Mouse (Mus musculus) megakaryocyte, embryonic 14.5 days (primary cell): ENCODE measurements around the gene A630095E13Rik. TPM values are rescaled to one million over a fixed set of nuclear protein-coding genes. Genes with fewer than 3 reads are reported as not detected.
"Not testable (repeated sequence)": the region's sequence is repeated elsewhere in the genome, so short reads cannot be mapped to it uniquely, and the experiment has no call there.

Source experiments
- H3K27me3 ChIP-seq: replicated peaks from 2 replicates; pipeline ENCODE3; 2012; ENCODE audit warnings: inconsistent platforms
- H3K36me3 ChIP-seq: replicated peaks from 2 replicates; pipeline ENCODE3; 2012; ENCODE audit warnings: low read length, inconsistent platforms, mixed read lengths
- H3K4me1 ChIP-seq: 2 replicates; pipeline ENCODE4 v1.6.1; 2012; ENCODE audit warnings: inconsistent platforms
- H3K4me3 ChIP-seq: replicated peaks from 2 replicates; pipeline ENCODE3; 2012; ENCODE audit warnings: moderate library complexity, mild to moderate bottlenecking, inconsistent platforms
- H3K9me3 ChIP-seq: 2 replicates; pipeline ENCODE4 v1.6.1; 2012; ENCODE audit warnings: inconsistent platforms
- FLI1 ChIP-seq: IDR thresholded peaks from 2 replicates; pipeline ENCODE4 v1.6.1; 2012; ENCODE audit warnings: low read length, inconsistent platforms, mixed read lengths
- GATA1 ChIP-seq: IDR thresholded peaks from 3 replicates; pipeline ENCODE4 v1.6.1; 2012; ENCODE audit warnings: mixed read lengths, low read length, inconsistent platforms, borderline replicate concordance
- polyA plus RNA-seq: library from polyadenylated mRNA; stranded (reverse); fragments of >175 nt; gene quantifications from 2 replicates; pipeline ENCODE4 v1.2.3, GENCODE M21; 2012; ENCODE audit warnings: low replicate concordance; ENCODE audit not compliant: insufficient read depth

The A630095E13Rik gene
- not detected in 2 replicates for polyA plus RNA-seq

GRCm38 (mm10) chr9:36643276-36643675 is at the start of gene A630095E13Rik:
Gene A630095E13Rik, minus strand, starts transcription at chr9:36643376.
- not testable (repeated sequence) for H3K9me3 ChIP-seq, H3K27me3 ChIP-seq, H3K36me3 ChIP-seq, H3K4me1 ChIP-seq, H3K4me3 ChIP-seq

DNA sequence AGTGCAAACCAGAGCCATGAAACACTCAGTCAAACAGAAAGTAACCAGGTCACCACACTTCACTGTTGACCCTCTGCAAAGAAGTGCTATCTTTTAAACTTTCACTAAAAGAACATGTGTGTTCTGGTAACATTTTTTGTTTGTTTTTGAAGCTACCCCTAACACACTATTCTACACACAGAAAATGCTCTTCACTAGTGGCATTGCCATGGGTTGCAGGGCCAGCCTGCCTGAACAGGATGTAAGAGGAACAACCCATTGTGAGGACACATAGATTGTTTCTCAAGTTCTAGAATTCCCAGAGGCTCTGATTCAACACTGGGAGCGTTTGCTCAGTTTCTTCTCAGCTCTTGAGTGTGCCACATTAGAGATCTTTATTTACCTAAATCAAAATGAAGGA is 49.7 kb upstream of the A630095E13Rik start, which contains the start of gene Acrv1:
TSS of gene Acrv1 (plus strand) at position 301 of the 400 bp plus-strand sequence.
- H3K4me3 ChIP-seq = no peak within 1 kb of the TSS
- no peak for TF ChIP-seq GATA1
- no peak for TF ChIP-seq FLI1

GRCm38 (mm10) chr9:36687329-36687728 is 44.2 kb upstream of the A630095E13Rik start:
- H3K9me3 ChIP-seq = no peaks in the 10 kb centered on the region
- H3K4me1 ChIP-seq = no peaks in the 10 kb centered on the region
- no peak overlapping the region for H3K4me3 ChIP-seq
- no peaks in the 10 kb centered on the region for H3K27me3 ChIP-seq
- no peaks in the 10 kb centered on the region for H3K36me3 ChIP-seq
- no peak for TF ChIP-seq GATA1
- TF ChIP-seq FLI1 = no peak

More for the DNA sequence above, 49.7 kb upstream of the A630095E13Rik start, which contains the start of gene Acrv1:
- Histone ChIP-seq H3K4me1 (no peaks in the 10 kb centered on the region), H3K9me3 (0 out of 2 replicates have a peak, but pooled peaks cover 4% of the 10 kb centered on the region), H3K36me3 (no peaks in the 10 kb centered on the region), H3K27me3 (no peaks in the 10 kb centered on the region)

DNA sequence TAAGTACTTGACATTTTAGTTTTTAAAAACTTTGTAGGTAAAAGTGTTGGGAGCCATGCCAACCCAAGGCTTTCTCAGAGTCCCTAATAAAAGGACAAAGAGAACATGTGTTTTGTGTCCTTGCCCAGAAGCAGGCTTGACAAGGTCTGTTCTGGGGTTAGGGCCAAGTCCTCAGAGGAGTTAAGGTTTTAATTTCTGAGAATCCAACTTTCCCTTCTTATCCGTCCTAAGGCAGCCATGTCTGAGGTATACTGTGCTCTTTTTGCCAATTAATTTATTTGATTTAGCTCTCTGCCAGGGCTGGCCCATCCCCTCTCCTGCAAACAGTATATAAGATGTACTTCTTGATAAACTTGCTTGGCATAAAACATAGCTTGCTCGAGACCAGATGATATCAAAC is 38.2 kb upstream of the A630095E13Rik start:
- Histone ChIP-seq H3K4me3 (no peak overlapping the region), H3K27me3 (no peaks in the 10 kb centered on the region), H3K36me3 (no peaks in the 10 kb centered on the region), H3K4me1 (no peaks in the 10 kb centered on the region), H3K9me3 (no peaks in the 10 kb centered on the region)
- TF ChIP-seq GATA1 (no peak), FLI1 (no peak)

Other genes starting within 250 kb of the A630095E13Rik start
- gene Gm7257, start 211.5 kb downstream of the A630095E13Rik start, polyA plus RNA-seq = not detected in 2 replicates
- not detected in 2 replicates for gene Gm9513, start 167.7 kb downstream of the A630095E13Rik start, polyA plus RNA-seq
- gene Gm5615, start 101.4 kb downstream of the A630095E13Rik start, polyA plus RNA-seq = not detected in 2 replicates
- gene Gm17689, start 60.7 kb downstream of the A630095E13Rik start, polyA plus RNA-seq = not detected in 2 replicates
- gene Acrv1, start 49.8 kb upstream of the A630095E13Rik start, polyA plus RNA-seq = not detected in 2 replicates
- 0.20 TPM in 1 of 2 replicates, not detected in the other for gene Chek1, start 83.7 kb upstream of the A630095E13Rik start, polyA plus RNA-seq
- 2.3 TPM in 2 replicates for gene Stt3a, start 124.3 kb upstream of the A630095E13Rik start, polyA plus RNA-seq
- 17.8 and 23.7 TPM in 2 replicates for gene Ei24, start 154.0 kb upstream of the A630095E13Rik start, polyA plus RNA-seq
- gene Fez1, start 178.5 kb upstream of the A630095E13Rik start, polyA plus RNA-seq = not detected in 2 replicates